Mouse (Mus musculus) ES-E14 (cell line): ENCODE measurements at regions not wholly inside any gene's neighbourhood (a gene's known extent, or its start where the extent isn't known, plus 50 kb on each side); places are given as distances from the start of the nearest gene placed in this dataset.

ENCODE experiments used
- DNase-seq: peaks from one replicate; pipeline ENCODE4 v3.0.0-alpha.2; 2013; ENCODE audit warnings: low read depth, low spot score
- H3K27ac ChIP-seq: 2 replicates; pipeline ENCODE4 v1.5.1; 2012; ENCODE audit warnings: low read depth, mild to moderate bottlenecking, low read length, moderate library complexity, mixed read lengths; ENCODE audit not compliant: poor library complexity, insufficient read depth, severe bottlenecking
- H3K36me3 ChIP-seq: 2 replicates; pipeline ENCODE4 v1.6.1; 2012; ENCODE audit warnings: mild to moderate bottlenecking, low read length, moderate library complexity, mixed read lengths; ENCODE audit not compliant: control insufficient read depth, poor library complexity, insufficient read depth, severe bottlenecking
- H3K4me1 ChIP-seq, 2 experiments: fragments of 150-350 bp in 1 of 2; sonication (generic) in 1 of 2; 2 replicates each; pipeline ENCODE4 v1.6.1; 2012; ENCODE audit warnings: low read length in 2 of 2, mild to moderate bottlenecking in 1 of 2, mixed read lengths in 1 of 2; ENCODE audit not compliant: control insufficient read depth in 2 of 2, insufficient read depth in 2 of 2, poor library complexity in 1 of 2
- H3K4me3 ChIP-seq, 2 experiments: fragments of 150-350 bp in 1 of 2; sonication (generic) in 1 of 2; 2 replicates each; pipeline ENCODE4 v1.5.1; 2012; ENCODE audit warnings: low read length in 2 of 2, low read depth in 1 of 2, mild to moderate bottlenecking in 1 of 2, mixed read lengths in 1 of 2; ENCODE audit not compliant: insufficient read depth in 1 of 2, poor library complexity in 1 of 2, severe bottlenecking in 1 of 2
- H3K9ac ChIP-seq: 2 replicates; pipeline ENCODE4 v1.6.1; 2012; ENCODE audit warnings: low read depth, mild to moderate bottlenecking, low read length, mixed read lengths; ENCODE audit not compliant: poor library complexity, insufficient read depth, severe bottlenecking
- H3K9me3 ChIP-seq: fragments of 150-350 bp; sonication (generic); 2 replicates; pipeline ENCODE4 v1.6.1; 2012; ENCODE audit warnings: low read depth, mild to moderate bottlenecking, low read length; ENCODE audit not compliant: control insufficient read depth, insufficient read depth
- CHD2 ChIP-seq: IDR thresholded peaks from 2 replicates; pipeline ENCODE4 v1.6.1; 2014; ENCODE audit warnings: mild to moderate bottlenecking, low read depth, low read length, inconsistent platforms
- HCFC1 ChIP-seq: IDR thresholded peaks from 2 replicates; pipeline ENCODE4 v1.6.1; 2012; ENCODE audit warnings: low read length, inconsistent platforms, borderline replicate concordance; ENCODE audit not compliant: insufficient read depth
- MAFK ChIP-seq: IDR thresholded peaks from 2 replicates; pipeline ENCODE4 v1.6.1; 2014; ENCODE audit warnings: mild to moderate bottlenecking, low read depth, low read length, inconsistent platforms; ENCODE audit not compliant: insufficient read depth
- ZC3H11A ChIP-seq: IDR thresholded peaks from 2 replicates; pipeline ENCODE4 v1.6.1; 2012; ENCODE audit warnings: low read depth, mild to moderate bottlenecking, inconsistent platforms, low read length, borderline replicate concordance
- ZNF384 ChIP-seq: IDR thresholded peaks from 2 replicates; pipeline ENCODE4 v1.6.1; 2012; ENCODE audit warnings: low read depth, low read length, inconsistent platforms
- in situ Hi-C, 2 experiments: fragments of 600-800 bp; cut with MboI; formaldehyde crosslinking; loops; one replicate each; pipeline ENCODE4 v1.15.1; 2025; ENCODE audit warnings: low sequenced_read_pairs in 2 of 2, inconsistent platforms in 1 of 2; ENCODE audit not compliant: unreplicated experiment in 2 of 2

GRCm38 (mm10) chr9:90731450-90731849 is 460.8 kb upstream of the Tbc1d2b start:
- H3K9me3 ChIP-seq: no peaks in the 10 kb centered on the region
- H3K9ac ChIP-seq: no peak overlapping the region
- TF ChIP-seq MAFK (no peak), CHD2 (no peak), ZNF384 (no peak), ZC3H11A (no peak), HCFC1 (no peak)
- DNase-seq: no peak
- no peaks in the 10 kb centered on the region for H3K4me1 ChIP-seq
- in situ Hi-C loops: no loop called here
- H3K4me3 ChIP-seq: no peak overlapping the region
- no peak overlapping the region for H3K27ac ChIP-seq
- H3K36me3 ChIP-seq: no peaks in the 10 kb centered on the region

- no peak overlapping the region for H3K4me3 ChIP-seq
- no peak overlapping the region for H3K9ac ChIP-seq
- in situ Hi-C loops: no loop called here
- DNase-seq: no peak
- H3K27ac ChIP-seq: no peak overlapping the region
- H3K4me1 ChIP-seq: no peaks in the 10 kb centered on the region
- no peaks in the 10 kb centered on the region for H3K9me3 ChIP-seq
- no peaks in the 10 kb centered on the region for H3K36me3 ChIP-seq
- no peak for TF ChIP-seq HCFC1
- TF ChIP-seq ZNF384: no peak
- TF ChIP-seq CHD2: no peak
- TF ChIP-seq MAFK: no peak
- no peak for TF ChIP-seq ZC3H11A
Observed at GRCm38 (mm10) chr9:90757175-90757574, 486.6 kb upstream of the Tbc1d2b start.

- no peak overlapping the region for H3K4me3 ChIP-seq
- H3K36me3 ChIP-seq: no peaks in the 10 kb centered on the region
- in situ Hi-C loops: no loop called here
- DNase-seq: no peak
- H3K9me3 ChIP-seq: no peaks in the 10 kb centered on the region
- no peak overlapping the region for H3K27ac ChIP-seq
- no peak for TF ChIP-seq MAFK
- TF ChIP-seq CHD2: no peak
- no peak for TF ChIP-seq ZNF384
- no peak for TF ChIP-seq HCFC1
- no peak for TF ChIP-seq ZC3H11A
- no peak overlapping the region for H3K9ac ChIP-seq
- no peaks in the 10 kb centered on the region for H3K4me1 ChIP-seq
Observed at GRCm38 (mm10) chr9:90774296-90774695, 503.7 kb upstream of the Tbc1d2b start.

- Histone ChIP-seq H3K4me1 (no peaks in the 10 kb centered on the region), H3K9me3 (no peaks in the 10 kb centered on the region), H3K27ac (no peak overlapping the region), H3K4me3 (no peak overlapping the region), H3K9ac (no peak overlapping the region), H3K36me3 (no peaks in the 10 kb centered on the region)
- DNase-seq: no peak
- TF ChIP-seq ZNF384 (no peak), CHD2 (no peak), HCFC1 (no peak), ZC3H11A (no peak), MAFK (no peak)
- in situ Hi-C loops: no loop called here
Observed at GRCm38 (mm10) chr9:90789545-90789944, 518.9 kb upstream of the Tbc1d2b start.

GRCm38 (mm10) chr9:90791871-90792270 is 521.3 kb upstream of the Tbc1d2b start:
- Histone ChIP-seq H3K4me3 (no peak overlapping the region), H3K36me3 (no peaks in the 10 kb centered on the region)

More at GRCm38 (mm10) chr9:90791871-90792270, 521.3 kb upstream of the Tbc1d2b start:
- TF ChIP-seq ZNF384 (no peak), CHD2 (no peak), ZC3H11A (no peak), HCFC1 (no peak), MAFK (no peak)
- Histone ChIP-seq H3K27ac (no peak overlapping the region), H3K9me3 (no peaks in the 10 kb centered on the region), H3K4me1 (no peaks in the 10 kb centered on the region), H3K9ac (no peak overlapping the region)
- no peak for DNase-seq
- in situ Hi-C loops: no loop called here
